Mouse (Mus musculus): ENCODE measurements around the gene Ptpn7.

GRCm38 (mm10) chr1:135105124-135105523 is 27.4 kb upstream of the Ptpn7 start, which contains the start of gene Lgr6:
- TF ChIP-seq CTCF (conservative IDR thresholded peaks at IDR 0.05; ENCODE audit: low read length) (no peak), POU5F1 (IDR thresholded peaks at IDR 0.05; ENCODE audit: borderline replicate concordance, low read length) (no peak)

Data from E14TG2a.4 (cell line).